Mouse (Mus musculus): ENCODE measurements around the gene Samd3. TPM values are rescaled to one million over a fixed set of nuclear protein-coding genes. Genes with fewer than 3 reads are reported as not detected.

The Samd3 gene
- polyA plus RNA-seq, 1 experiment, result not detected

- TF ChIP-seq POLR2A (IDR thresholded peaks at IDR 0.05; ENCODE audit: low read depth, low read length) (no peak), CTCF (IDR thresholded peaks at IDR 0.05; ENCODE audit: extremely low read depth, insufficient read length, insufficient replicate concordance, low read depth, low read length) (no peak)
- Histone ChIP-seq H3K4me3 (ENCODE audit: low read depth, low read length) (no peak overlapping the region), H3K36me3 (ENCODE audit: control insufficient read depth, insufficient read depth, low read length) (no peaks in the 10 kb centered on the region), H3K27ac (ENCODE audit: insufficient read depth, low read depth, low read length) (no peak overlapping the region), H3K4me1 (ENCODE audit: control insufficient read depth, insufficient read depth, insufficient read length, low read length) (no peaks in the 10 kb centered on the region), H3K27me3 (ENCODE audit: control insufficient read depth, insufficient read depth, low read length) (no peaks in the 10 kb centered on the region)
- WGBS, result 73% methylated on average over 7 of the region's 7 CpGs
Measured at GRCm38 (mm10) chr10:26249426-26250165, 20.1 kb downstream of the Samd3 start.

GRCm38 (mm10) chr10:26259908-26260307, 30.4 kb downstream of the Samd3 start:
- whole genome bisulfite sequencing, result 64% methylated on average over 4 of the region's 4 CpGs
- Histone ChIP-seq H3K4me3 (ENCODE audit: low read depth, low read length) (no peak overlapping the region), H3K4me1 (ENCODE audit: control insufficient read depth, insufficient read depth, insufficient read length, low read length) (no peaks in the 10 kb centered on the region), H3K36me3 (ENCODE audit: control insufficient read depth, insufficient read depth, low read length) (no peaks in the 10 kb centered on the region), H3K27ac (ENCODE audit: insufficient read depth, low read depth, low read length) (no peak overlapping the region), H3K27me3 (ENCODE audit: control insufficient read depth, insufficient read depth, low read length) (no peaks in the 10 kb centered on the region)
- TF ChIP-seq CTCF (IDR thresholded peaks at IDR 0.05; ENCODE audit: extremely low read depth, insufficient read length, insufficient replicate concordance, low read depth, low read length) (no peak), POLR2A (IDR thresholded peaks at IDR 0.05; ENCODE audit: low read depth, low read length) (no peak)

DNA sequence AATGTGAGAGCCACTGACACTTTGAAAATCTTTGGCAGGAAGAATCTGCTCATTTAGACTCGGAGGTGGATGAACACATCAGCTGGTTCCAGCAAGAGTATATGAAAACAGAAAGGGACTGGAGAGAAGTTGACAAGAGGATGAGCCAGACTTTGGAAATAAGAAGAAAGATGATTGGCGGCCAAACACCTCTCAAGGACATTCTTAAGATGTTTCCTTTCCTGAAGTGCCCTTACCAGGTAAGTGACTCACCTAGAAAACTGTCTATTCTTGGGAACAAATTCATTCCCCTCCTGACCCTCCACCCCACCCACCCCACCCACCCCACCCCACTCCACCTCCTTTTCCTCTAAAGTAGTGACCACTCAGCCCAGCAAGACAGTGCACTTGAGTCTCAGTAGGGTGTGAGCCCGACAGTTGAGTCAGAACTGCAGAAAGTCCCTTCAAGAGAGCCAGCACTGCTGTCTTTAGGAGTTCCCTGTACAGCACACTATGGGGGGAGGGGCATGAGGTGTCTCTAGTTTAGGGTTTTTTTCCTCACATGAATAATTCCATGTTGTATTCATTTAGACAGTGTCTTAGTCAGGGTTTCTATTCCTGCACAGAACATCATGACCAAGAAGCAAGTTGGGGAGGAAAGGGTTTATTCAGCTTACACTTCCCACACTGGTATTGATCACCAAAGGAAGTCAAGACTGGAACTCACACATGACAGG, 34.4 kb downstream of the Samd3 start:
- H3K4me1 ChIP-seq (ENCODE audit: control insufficient read depth, insufficient read depth, insufficient read length, low read length), result no peaks in the 10 kb centered on the region
- H3K27me3 ChIP-seq (ENCODE audit: control insufficient read depth, insufficient read depth, low read length), result no peaks in the 10 kb centered on the region
- H3K36me3 ChIP-seq (ENCODE audit: control insufficient read depth, insufficient read depth, low read length), result no peaks in the 10 kb centered on the region
- WGBS, result 68% methylated on average over 3 of the region's 3 CpGs
- no peak overlapping the region for H3K27ac ChIP-seq (ENCODE audit: insufficient read depth, low read depth, low read length)
- H3K4me3 ChIP-seq (ENCODE audit: low read depth, low read length), result no peak overlapping the region
- TF ChIP-seq CTCF (IDR thresholded peaks at IDR 0.05; ENCODE audit: extremely low read depth, insufficient read length, insufficient replicate concordance, low read depth, low read length) (no peak), POLR2A (IDR thresholded peaks at IDR 0.05; ENCODE audit: low read depth, low read length) (no peak)

DNA sequence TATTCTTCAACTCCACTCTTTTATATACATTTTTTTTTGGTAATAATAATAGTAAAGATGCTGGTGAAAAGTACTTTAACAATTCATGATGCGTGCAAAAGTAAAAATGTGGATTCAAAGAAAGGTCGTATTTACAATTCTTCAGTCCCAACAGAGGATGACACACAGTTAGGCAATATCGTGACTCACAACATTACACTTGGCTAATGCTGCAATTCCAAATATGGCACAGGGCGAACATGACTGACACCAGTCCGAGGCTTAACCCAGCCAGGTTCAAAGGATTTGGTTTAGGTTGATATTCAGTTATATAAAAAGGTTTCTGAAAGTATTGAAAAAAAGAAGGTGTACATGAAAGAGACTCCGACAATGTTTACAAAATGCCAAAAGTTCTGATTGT, 45.9 kb downstream of the Samd3 start:
- WGBS, result 93% methylated on average over 6 of the region's 6 CpGs
- Histone ChIP-seq H3K27me3 (ENCODE audit: control insufficient read depth, insufficient read depth, low read length) (no peaks in the 10 kb centered on the region), H3K36me3 (ENCODE audit: control insufficient read depth, insufficient read depth, low read length) (peaks cover 30% of the 10 kb centered on the region), H3K4me3 (ENCODE audit: low read depth, low read length) (no peak overlapping the region), H3K4me1 (ENCODE audit: control insufficient read depth, insufficient read depth, insufficient read length, low read length) (no peaks in the 10 kb centered on the region), H3K27ac (ENCODE audit: insufficient read depth, low read depth, low read length) (no peak overlapping the region)
- TF ChIP-seq POLR2A (IDR thresholded peaks at IDR 0.05; ENCODE audit: low read depth, low read length), result no peak
- no peak for TF ChIP-seq CTCF (IDR thresholded peaks at IDR 0.05; ENCODE audit: extremely low read depth, insufficient read length, insufficient replicate concordance, low read depth, low read length)

- peaks cover 34% of the 10 kb centered on the region for H3K36me3 ChIP-seq (ENCODE audit: control insufficient read depth, insufficient read depth, low read length)
- TF ChIP-seq CTCF (IDR thresholded peaks at IDR 0.05; ENCODE audit: extremely low read depth, insufficient read length, insufficient replicate concordance, low read depth, low read length) (no peak), POLR2A (IDR thresholded peaks at IDR 0.05; ENCODE audit: low read depth, low read length) (no peak)
- no peak overlapping the region for H3K4me3 ChIP-seq (ENCODE audit: low read depth, low read length)
- no peaks in the 10 kb centered on the region for H3K27me3 ChIP-seq (ENCODE audit: control insufficient read depth, insufficient read depth, low read length)
- WGBS, result 90% methylated on average over 8 of the region's 8 CpGs
- H3K27ac ChIP-seq (ENCODE audit: insufficient read depth, low read depth, low read length), result no peak overlapping the region
- no peaks in the 10 kb centered on the region for H3K4me1 ChIP-seq (ENCODE audit: control insufficient read depth, insufficient read depth, insufficient read length, low read length)
Measured at GRCm38 (mm10) chr10:26280009-26280408, 50.5 kb downstream of the Samd3 start.

DNA sequence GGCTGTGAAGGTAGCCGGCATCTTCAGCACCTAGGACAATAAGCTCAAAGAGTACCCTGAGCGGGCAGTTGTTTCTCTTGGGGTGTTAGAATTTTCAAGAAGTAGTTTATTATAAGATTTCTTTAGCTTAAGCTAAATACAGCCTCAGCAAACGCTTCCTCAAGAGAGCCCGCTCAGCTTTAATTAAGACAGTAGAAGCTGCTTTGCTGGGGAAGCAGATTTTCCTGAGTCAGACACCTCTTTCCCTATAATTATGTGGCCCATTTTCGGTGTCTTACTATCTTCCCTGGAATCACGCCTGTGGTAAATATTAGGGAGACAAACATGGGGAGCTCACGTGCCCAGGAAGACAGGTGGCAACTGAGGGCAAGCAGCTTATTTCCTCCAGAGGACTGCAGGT, 57.6 kb downstream of the Samd3 start:
- TF ChIP-seq CTCF (IDR thresholded peaks at IDR 0.05; ENCODE audit: extremely low read depth, insufficient read length, insufficient replicate concordance, low read depth, low read length) (no peak), POLR2A (IDR thresholded peaks at IDR 0.05; ENCODE audit: low read depth, low read length) (no peak)
- H3K27me3 ChIP-seq (ENCODE audit: control insufficient read depth, insufficient read depth, low read length), result no peaks in the 10 kb centered on the region
- H3K36me3 ChIP-seq (ENCODE audit: control insufficient read depth, insufficient read depth, low read length), result peaks cover 10% of the 10 kb centered on the region
- no peaks in the 10 kb centered on the region for H3K4me1 ChIP-seq (ENCODE audit: control insufficient read depth, insufficient read depth, insufficient read length, low read length)
- no peak overlapping the region for H3K4me3 ChIP-seq (ENCODE audit: low read depth, low read length)
- WGBS, result 83% methylated on average over 7 of the region's 7 CpGs
- H3K27ac ChIP-seq (ENCODE audit: insufficient read depth, low read depth, low read length), result no peak overlapping the region

DNA sequence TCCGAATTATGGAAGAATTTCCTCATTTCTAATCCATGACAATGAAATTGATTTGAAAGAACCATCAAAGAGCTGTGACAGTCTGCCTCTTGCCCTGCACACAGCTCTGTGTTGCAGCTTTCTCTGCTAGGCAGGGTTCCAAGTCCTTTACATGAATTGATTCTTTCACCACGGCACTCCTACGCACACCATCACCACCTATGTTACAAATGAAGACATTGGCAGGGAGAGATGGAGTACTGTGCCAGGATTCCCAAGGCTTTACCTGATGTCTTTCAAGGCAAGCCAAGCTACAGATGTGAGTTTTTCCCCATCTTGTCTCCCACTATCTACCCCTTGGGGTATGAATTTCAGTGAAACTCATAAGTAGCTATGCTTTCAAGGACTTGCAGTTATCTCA, 67.7 kb downstream of the Samd3 start:
- no peaks in the 10 kb centered on the region for H3K27me3 ChIP-seq (ENCODE audit: control insufficient read depth, insufficient read depth, low read length)
- TF ChIP-seq POLR2A (IDR thresholded peaks at IDR 0.05; ENCODE audit: low read depth, low read length), result no peak
- TF ChIP-seq CTCF (IDR thresholded peaks at IDR 0.05; ENCODE audit: extremely low read depth, insufficient read length, insufficient replicate concordance, low read depth, low read length), result no peak

More for the DNA sequence above, 67.7 kb downstream of the Samd3 start:
- WGBS, result 81% methylated on average over 3 of the region's 3 CpGs
- no peak overlapping the region for H3K27ac ChIP-seq (ENCODE audit: insufficient read depth, low read depth, low read length)
- no peaks in the 10 kb centered on the region for H3K4me1 ChIP-seq (ENCODE audit: control insufficient read depth, insufficient read depth, insufficient read length, low read length)
- no peak overlapping the region for H3K4me3 ChIP-seq (ENCODE audit: low read depth, low read length)
- H3K36me3 ChIP-seq (ENCODE audit: control insufficient read depth, insufficient read depth, low read length), result peaks cover 10% of the 10 kb centered on the region

Measured in small intestine, adult 2 months (tissue).